Mouse (Mus musculus) lung, postnatal 4 days (tissue): ENCODE data around the gene Ankrd23.

Experiments used
- DNase-seq, 2 experiments: peaks; one replicate each; pipeline ENCODE4 v3.0.0; 2021

The Ankrd23 gene

DNA sequence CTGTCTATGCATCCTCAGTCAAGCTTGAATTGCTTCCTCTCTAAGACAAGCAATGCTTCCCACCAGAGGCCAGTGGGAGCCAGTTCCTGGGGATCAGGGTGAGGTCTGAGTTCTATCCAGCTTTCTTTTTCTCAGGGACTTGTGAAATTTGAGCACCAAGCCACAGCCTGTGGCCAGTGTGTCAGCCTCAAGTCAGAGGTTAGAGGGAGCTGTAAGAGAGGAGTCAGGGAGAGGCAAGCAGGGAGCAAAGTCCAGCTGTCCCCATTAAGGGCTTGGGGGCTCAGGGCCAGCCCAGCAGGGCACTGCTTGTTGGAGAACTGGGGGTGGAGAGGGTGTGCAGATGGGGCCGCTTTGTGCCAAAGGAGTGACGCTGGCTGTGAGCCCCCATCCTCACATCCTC lies 26.5 kb upstream of the Ankrd23 start:
- no peak for DNase-seq

DNA sequence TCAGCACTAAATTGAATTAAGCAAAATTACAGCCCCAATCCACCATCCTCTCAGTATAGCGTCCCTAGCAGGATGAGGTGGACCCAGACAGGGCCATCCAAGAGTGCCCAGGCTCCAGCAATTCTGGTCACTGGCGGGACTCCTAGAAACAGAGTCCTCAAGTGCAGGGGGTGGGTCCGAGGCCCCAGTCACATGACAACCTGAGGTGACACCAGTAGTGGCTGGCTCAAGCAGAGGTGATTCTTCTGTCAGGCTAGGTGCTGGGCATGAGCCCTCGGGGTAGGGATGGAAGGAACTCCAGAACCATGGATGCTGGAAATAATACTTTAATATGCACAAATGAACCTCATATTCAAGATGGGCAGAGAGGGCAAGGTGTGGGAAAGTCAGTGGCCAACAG lies 25.7 kb upstream of the Ankrd23 start:
- DNase-seq = no peak

DNA sequence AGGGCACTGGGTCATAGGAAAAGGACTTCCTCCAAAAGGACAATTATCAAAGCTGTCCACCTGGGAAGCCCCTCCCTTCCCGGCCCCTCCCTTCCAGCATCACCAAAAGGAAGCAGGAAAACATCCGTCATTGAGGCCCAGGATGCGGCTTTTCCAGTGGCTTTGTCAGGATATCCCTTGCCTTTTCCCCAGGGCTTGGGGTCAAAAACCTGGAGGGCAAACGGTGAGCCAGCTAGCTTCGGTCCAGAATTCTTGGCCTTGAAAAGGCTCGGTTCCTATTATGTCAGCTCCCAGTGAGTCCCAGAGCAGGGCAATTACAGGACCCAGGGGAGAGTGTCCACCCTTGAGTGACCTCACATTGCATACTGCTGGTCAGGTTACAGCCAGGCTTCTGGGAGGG lies 24.2 kb upstream of the Ankrd23 start:
- DNase-seq = no peak

DNA sequence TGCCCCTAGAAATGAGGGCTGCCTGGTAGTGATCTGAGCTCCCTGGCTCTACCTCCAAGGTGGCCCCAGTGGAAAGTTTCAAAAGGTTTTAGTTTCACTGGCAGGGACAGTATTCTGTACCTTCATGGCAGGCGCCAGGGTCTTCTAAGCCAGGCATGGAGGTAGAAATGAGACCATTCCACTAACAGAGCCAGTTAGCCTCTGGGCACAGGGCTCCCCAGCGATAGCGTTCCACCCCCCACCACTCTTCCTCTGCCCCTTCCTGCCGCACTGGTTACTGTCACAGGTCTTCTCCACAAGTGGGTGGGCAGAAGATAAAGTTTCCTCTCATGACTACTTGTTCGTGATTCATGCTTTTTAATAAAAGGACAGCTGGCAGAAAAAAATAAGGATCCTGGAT lies 23.2 kb upstream of the Ankrd23 start:
- DNase-seq = no peak

DNA sequence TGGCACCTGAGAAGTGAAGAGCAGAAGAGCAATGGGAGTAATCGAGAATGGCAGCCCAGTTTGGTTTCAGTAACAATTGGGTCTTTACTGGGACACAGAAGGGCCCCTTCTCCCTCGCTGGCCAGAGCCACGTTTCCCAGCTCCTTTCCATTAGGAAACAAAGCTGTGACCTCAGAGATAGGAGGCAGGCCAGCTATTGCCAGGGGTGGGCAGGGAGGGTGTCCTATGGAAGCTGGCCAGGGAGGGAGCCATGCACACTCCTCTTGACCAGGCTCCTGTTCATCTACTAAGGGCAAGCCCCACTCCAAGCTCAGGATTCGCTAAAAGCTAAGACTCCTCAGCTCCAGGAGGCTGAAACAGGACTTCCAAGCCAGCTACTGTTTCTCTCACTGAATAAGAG lies 22.6 kb upstream of the Ankrd23 start:
- no peak for DNase-seq

DNA sequence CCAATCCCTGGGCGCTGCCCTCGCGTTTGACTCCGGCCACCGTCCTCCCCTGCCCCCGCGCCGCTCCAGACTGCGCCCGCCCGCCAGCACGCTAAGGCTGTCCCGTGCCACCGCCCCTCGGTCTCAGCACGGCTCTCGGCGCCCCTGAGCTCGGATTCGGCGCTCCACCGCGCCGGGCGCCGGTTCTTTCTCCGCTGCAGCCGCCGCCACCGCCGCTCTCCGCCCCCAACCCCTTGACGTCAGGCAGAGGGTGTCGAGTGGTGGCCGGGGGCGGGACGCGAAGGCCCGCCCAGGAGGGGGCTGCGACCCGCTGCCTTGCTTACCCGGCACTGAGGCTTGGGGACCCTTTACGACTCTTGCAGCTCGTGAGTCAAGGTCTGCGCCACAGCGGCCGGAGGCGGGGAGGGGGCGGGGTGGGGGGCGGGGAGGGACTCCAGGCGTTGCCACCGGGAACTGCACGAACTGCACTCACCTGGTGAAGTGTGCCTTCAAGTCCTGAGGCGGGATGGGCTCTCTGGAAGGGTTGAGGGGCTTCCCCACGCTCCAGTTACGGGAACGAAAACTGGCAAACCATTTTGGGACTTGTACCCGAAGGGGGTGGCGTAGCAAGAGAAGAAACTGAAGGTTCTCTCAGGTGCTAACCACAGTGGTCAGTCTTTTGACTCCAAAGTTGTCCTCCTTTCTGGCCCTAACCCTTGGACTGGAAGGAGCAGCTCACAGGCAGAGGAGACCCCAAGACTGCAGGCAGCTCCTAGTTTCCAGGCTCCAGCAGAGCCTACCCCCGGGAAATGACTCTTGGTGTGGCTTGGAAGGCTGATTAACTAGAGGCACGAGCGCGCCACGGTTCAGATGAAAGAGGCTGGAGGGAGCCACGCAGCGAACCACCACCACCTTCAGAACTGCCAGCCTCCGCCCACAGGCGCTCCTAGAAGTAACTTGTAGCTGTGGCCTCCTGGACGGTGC lies 21.6 kb upstream of the Ankrd23 start, which contains the start of gene Sema4c:
Sema4c (minus strand) TSS at position 319 of the 963 bp plus-strand sequence.
- DNase-seq = peak; percentile 86 to 89

DNA sequence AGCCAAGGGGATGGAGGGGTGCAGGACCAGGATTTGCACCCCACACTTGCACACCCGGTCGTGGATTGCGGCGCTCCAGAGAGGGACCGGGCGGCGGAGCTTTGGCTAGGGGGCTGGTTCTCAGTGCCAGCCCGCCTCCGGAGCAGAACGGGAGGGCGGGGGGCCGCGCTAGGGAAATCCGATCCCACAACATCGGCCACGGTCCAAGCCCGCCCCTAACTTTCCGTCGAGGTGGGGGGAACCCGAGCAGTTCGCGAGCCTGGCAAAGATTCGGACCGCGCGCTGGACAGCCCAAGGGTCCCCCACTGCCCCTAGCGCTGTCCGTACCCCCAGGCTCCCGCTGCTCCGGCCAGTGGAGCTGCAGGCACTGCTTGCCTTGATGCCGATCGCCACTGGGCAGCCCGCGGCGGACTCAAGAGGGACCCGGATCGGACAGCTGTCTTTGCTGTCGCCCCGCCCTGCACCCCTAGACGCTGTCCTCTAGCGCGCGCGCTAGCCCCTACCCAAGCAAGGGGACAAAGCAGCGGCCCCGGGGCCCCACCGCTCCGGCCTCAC lies 20.9 kb upstream of the Ankrd23 start:
- DNase-seq = peak; percentile 91 to 96

DNA sequence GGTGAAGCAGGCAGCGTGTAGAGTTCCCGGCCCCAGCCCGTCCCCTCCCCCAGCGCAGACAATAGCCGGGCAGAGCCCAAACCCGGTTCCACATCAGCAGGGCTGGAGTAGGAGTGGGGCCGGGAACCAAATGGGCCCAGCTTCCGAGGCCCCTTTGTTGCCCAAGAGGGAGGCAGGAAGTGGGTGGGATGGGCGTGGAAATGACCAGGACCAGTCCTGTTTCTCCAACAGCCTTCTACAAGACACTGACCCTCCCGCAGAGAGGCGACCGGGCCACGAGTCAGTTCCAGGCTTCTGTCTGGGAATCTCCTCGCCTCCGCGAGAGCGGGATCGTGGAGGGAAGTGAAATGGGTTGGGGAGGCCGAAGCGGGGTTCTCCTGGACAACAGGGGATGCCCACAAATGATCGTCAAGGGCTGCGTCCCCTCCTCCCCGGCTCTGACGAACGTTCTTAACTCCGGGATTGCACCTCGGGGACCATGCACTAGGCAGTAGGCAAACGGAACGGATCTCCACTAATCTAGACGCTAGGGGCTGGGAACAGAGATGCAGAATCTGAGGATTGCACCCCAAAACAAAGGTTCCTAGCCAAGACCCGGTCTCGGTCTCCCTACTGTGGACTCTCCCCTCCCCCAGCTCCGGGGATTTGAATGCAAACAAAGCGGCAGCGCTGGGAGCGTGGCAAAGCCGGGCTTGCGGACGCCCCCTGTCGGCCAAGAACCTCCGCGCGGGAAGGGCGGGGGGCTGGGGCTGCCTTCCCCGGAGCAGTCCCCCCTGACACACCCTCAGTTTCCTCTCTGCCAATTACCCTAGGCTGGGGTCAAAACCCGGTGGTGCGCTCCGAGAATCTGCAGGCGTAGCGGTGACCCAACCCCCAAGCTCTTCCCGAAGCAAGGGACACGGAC lies 20.1 kb upstream of the Ankrd23 start:
- peak; percentile 95 to 96 for DNase-seq

DNA sequence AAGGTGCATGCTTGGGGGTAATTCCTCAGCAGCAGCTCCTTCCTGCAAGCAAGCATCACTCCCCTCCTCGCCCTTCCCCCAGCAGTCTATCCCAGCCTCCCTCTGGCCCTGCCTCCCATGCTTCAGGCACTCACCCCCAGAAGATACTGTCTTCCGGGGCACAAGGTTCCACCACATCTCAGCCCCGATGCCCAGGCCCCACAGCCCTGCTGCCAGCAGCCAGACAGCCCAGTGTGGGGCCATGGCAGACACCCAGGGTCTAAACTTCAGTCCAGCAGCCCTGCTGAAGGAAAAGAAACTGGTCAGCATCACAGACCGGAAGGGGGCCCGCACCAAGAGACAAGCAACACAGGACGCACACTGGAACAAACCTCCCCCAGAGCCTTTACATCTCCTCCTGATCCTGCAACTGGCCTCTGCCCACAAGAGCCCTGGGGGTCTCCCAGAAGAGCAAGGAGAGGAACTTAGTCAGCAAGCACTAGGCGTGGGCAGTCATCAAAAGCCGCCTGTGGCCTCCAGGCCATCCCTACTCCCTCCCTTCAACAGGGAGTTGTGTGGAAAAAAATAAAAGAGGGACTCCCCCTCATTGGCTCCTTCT lies 19.2 kb upstream of the Ankrd23 start:
- DNase-seq = peak; percentile 53 to 64

DNA sequence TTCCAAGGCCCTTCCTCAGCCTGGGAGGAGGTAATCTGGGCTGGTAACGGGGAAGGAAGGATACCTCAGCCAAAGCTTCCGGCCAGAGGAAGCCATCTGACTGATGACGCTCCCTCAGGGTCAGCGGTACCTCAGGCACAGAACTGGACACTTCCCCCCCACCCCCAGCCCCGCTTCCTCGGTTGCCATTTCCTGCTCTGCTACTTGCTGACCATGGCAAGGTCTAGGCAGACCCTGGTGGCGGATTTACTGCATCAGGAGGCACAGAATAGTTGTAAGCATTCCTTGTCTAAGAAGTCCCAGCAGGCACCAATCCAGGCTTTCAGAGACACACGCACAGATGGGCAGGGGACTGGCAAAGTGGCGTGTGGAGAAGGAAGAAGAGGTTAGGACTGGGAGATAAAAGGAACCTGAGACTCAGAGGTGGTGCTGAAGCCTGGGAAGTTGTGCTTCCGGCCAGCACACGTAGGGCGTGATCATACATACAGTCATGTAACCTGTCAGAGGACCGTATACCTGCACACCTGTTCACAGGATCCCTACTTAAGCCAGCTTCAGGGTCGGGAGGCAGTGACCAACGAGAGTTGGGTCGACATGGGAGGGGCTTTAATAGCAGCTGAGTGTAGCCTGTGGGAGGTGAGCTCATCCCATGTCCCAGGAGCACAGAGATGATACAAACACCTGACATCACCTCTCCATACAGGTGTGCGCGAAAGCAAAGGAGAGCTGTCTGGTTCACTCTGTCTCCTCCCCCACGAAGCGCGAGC lies 18.1 kb upstream of the Ankrd23 start:
- DNase-seq = peak in 1 of 2 experiments; percentile 55

DNA sequence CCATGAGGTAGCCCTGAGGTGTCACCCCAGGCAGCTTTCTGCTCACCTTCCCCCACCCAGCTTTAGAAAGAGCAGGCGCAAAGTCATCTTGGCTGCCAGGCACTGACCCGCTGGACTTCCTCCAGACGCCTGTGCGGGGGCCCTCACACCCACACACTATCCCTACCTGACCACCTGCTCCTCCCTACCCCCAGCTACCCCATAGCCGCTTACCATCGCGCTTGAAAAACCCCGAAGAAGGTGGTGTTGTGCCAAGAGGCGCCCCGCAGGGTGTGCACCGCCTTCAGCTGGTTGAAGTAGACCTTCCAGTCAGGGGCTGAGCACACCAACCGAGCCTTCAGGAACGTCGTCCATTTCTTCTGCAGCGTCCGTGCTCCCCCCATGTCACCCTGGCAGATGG lies 15.8 kb upstream of the Ankrd23 start:
- DNase-seq = no peak

DNA sequence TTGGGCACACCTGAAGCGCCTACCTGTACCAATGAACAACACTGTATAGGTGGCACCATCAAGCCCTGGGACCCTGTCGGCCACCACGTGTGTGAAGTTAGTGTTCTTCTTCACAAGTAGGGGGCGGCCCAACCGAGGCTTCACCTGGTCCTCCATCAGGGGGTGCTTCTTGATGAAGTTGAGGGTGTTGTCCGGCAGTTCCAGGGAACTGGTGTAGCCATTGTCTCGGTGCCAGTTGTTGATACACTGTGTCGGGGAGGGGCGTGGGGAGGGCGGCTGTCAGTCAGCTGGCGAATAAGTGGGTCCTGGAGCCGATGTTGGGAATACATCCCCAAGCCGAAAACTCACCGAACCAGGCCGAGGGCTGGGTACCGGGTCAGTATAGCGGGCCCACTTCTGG lies 15.2 kb upstream of the Ankrd23 start:
- no peak for DNase-seq

DNA sequence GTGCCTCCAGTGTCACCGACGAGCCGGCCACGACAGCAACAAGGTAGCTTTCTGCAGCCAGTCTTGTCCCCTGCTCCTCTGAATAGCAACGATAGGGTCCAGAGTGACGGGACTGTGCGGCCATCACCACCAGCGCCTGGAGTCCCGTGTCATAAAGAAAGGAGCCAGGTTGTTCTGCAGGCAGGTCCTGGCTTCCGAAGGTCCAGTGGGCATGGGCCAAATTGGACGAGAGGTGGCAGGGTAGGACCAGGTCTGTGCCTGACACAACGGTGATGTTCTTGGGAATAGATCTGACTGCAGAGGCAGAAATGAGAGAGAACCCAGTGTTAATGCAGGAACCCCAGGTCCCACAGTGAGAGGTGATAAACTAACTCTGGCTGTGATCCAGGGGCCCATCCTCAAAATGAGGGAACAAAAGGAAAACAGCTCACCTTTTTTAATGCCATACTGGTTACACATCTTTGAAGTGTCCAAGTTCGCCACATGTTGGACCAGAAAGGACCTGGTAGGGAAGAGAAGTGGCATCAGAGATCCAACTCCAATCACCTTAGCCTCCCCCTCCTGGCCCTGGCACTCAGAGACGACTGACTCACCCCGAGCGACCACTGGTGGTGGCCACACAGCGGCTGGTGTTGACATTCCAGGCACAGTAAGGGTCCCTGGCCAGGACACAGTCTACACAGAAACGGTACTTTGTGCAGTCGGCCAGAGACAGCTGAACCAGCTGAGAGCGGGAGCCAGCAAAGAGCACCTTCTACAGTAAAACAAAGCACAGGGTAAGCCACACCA lies 13.6 kb upstream of the Ankrd23 start:
- DNase-seq = no peak

DNA sequence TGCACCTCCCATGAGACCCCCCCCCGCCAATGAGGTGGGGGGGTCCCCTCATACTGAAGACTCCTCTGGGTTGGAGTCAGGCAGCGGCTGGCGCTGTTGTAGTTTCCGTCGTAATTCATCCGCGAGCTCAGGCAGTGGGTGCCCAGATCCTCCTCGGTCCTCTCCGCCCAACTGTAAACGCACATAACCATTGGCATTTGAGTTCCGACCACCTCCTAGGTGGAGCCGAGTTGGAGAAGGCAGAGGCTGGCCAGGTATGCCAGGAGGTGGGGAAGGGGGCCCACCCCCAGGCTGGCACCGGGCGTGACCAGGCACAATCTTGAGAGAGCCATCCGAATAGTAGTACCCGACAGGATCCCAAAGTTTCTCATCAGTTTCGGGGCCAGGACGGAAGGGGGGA lies 12.8 kb upstream of the Ankrd23 start:
- DNase-seq = no peak

DNA sequence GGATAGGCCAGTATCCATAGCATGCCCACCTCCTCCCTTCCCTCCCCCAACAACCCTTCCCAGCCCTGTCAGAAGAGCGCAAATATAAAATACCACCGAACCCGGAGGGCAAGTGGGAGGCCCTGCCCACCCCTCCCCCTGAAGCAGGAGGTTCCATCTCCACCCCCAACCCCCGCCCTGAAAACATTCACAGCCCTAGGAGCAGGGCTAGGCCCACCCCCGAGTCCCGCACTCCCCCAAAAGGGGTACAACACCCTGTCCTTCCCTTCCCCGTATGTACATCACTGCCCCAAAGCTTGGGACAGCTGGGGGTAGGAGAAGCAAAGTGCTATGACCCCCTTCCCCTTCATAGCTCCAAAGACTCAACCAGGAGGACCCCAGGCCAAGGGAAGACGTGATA lies 12.1 kb upstream of the Ankrd23 start:
- no peak for DNase-seq

DNA sequence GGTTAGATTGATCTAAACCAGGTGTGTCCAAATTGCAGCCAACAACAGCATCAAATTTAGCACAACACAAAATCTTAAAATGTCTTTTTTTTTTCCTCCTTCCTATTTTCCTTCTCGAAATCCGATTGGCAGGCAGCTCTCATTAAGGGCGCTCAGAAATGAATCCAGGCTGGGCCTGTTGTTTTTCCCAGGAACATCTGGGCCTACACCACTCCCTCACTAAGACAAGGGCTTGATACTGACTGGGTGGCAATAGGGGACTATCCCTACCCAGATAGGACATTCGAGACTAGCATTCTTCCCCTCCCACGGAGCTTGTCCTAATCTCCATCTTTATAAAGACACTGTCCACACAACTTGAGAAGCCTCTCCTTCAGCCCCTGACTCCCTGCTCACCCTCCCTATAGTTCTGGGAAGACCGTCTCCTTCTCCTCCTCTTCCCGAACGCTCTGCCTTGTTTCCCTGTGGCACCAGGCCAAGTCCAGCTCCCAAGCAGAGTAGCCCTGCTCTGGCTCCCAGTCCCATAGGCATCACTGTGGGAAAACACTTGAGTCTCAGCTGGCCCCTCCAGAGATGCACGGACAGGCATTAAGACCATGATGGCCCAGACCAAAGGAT lies 11.4 kb upstream of the Ankrd23 start:
- peak; percentile 71 to 81 for DNase-seq

DNA sequence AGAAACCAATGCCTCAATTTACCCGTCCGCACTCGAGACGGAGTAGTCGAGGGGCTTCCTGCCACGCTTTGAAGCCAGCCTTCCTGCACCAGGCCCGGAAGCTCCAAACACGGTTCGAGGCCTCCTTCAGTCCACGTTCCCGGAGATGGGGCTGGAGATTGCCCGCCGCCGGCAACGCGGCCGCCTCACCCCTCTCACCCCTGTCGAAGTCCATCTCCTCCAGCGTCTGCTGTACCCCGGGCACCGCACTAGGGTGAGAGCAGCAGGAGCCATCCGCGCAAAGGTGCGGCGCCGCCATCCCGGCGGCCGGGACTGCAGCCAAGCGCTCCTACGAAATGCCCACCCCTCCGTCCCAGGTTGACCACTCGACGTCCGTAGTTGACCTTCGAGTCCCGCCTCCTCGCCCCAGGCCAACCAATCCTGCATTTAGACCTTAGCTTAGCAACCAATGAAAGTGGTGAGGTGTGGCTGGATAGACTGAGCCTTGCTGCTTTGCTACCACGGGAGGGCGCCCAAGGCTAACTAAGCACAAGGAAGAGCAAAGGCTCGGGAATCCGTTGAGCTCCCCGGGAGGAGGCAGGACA lies 10.3 kb upstream of the Ankrd23 start, which contains the start of gene Ankrd39:
Ankrd39 (minus strand) TSS at position 558 of the 584 bp plus-strand sequence.
- peak; percentile 98 for DNase-seq

DNA sequence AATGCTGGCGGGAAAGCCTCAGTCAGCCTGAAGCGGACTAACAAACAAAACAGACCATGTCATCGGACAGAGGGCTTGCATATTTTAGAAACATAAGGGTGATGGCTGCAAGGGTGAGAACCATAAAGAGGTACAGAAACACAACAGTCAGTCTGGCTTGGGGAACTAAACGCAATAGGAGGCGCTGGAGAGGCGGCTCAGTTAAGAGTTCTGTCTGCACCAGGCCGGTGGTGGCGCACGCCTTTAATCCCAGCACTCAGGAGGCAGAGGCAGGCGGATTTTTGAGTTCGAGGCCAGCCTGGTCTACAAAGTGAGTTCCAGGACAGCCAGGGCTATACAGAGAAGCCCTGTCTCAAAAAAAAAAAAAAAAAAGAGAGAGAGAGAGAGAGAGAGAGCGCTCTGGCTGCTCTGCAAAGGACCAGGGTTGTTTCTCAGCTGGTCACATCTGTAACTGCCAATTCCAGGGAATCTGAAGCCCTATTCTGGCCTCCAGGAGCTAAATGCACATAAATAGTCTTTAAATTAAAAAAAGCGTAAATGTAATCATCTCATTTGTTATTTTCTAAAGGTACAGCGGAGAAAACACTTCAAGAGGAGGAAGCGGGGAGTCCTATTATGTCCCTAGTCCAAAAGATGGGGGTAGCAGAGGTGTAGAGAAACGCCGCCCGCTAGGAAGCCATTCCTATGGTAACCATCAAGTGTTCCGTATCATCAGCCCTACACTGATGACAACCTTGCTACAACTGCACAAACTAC lies 9.3 kb upstream of the Ankrd23 start:
- DNase-seq = no peak

DNA sequence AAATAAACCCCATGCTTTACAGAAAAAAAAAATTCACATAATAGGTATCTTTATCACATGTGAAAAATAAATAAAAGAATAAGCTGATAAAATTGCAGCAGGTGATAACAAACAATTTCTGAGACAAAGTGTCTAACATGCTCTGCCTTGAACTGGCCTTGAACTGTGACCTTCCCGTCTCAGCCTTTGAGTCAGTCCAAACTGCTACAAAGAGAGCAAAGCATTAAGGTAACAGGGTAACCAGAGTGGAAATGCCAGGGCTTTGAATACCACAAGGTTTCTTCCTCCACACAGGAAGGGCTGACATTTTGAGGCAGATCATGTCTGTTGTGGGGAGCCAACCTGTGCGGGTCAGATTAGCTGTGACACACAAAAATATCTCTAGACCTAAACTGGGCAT lies 8.7 kb upstream of the Ankrd23 start:
- DNase-seq = no peak
